Mouse (Mus musculus): Measurements from ENCODE around the gene Fubp1.

DNA sequence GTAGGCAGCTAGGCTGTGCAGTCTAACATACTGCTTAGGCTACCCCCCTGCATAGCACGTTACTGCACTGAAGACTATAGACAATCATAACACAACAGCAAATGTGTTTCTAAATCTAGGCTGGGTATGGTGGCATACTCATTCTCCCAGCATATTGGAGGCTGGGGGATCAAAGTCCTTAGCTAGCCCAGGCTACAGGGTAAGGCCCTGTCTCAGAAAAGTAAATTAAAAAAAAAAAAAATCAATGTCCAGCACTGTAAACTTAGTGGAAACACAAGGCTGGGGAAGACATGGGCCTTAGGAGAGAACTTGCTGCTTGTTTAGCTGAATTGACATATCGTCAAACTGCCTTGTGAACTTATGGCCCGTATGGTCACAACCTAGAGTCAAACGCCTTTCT, 29.6 kb upstream of the Fubp1 start:
- TF ChIP-seq CTCF (IDR thresholded peaks at IDR 0.05; ENCODE audit: extremely low read depth, insufficient read depth, low read length) = no peak
- TF ChIP-seq POLR2A (IDR thresholded peaks at IDR 0.05; ENCODE audit: extremely low read depth, insufficient read depth, low read length) = no peak
